Mouse (Mus musculus) mature B cell (primary cell): ENCODE data around the gene Brcc3.
"Not testable (repeated sequence)": the region's sequence is repeated elsewhere in the genome, so short reads cannot be mapped to it uniquely, and the experiment has no call there.

Experiments
- in situ Hi-C: fragments of 300-500 bp; cut with MboI; formaldehyde crosslinking; loops from 2 replicates; pipeline ENCODE4 v1.14.3; 2019

The Brcc3 gene

GRCm38 (mm10) chrX:75415936-75416785 lies at the start of gene Brcc3, which contains the start of the genes Cmc4 and Mtcp1:
Gene Brcc3, plus strand, starts transcription at chrX:75416628.
Gene Cmc4, minus strand, starts transcription at chrX:75416584.
Gene Mtcp1, minus strand, starts transcription at chrX:75416588.
- in situ Hi-C loops: no loop called here

GRCm38 (mm10) chrX:75370197-75370596 lies 46.2 kb upstream of the Brcc3 start:
- in situ Hi-C loops: no loop called here

- in situ Hi-C loops: no loop called here
These were observed 43.6 kb upstream of the Brcc3 start for GRCm38 (mm10) chrX:75372666-75373425.

- in situ Hi-C loops: no loop called here
These were observed 39.6 kb upstream of the Brcc3 start for GRCm38 (mm10) chrX:75376815-75377214.

GRCm38 (mm10) chrX:75381176-75381575 lies 35.3 kb upstream of the Brcc3 start:
- in situ Hi-C loops: no loop called here

- in situ Hi-C loops: no loop called here
These were observed 34.7 kb upstream of the Brcc3 start for GRCm38 (mm10) chrX:75381699-75382098.

- in situ Hi-C loops: no loop called here
These were observed 34.1 kb upstream of the Brcc3 start, which contains the start of the genes Fundc2 and F8 for GRCm38 (mm10) chrX:75382195-75382771. Gene Fundc2, plus strand, starts transcription at chrX:75382399. Gene F8, minus strand, starts transcription at chrX:75382615.

GRCm38 (mm10) chrX:75399471-75399870 lies 17.0 kb upstream of the Brcc3 start:
- in situ Hi-C loops: no loop called here

GRCm38 (mm10) chrX:75402668-75403067 lies 13.8 kb upstream of the Brcc3 start:
- in situ Hi-C loops: no loop called here

GRCm38 (mm10) chrX:75403350-75403749 lies 13.1 kb upstream of the Brcc3 start:
- in situ Hi-C loops: no loop called here

GRCm38 (mm10) chrX:75409711-75410110 lies 6.7 kb upstream of the Brcc3 start:
- in situ Hi-C loops: no loop called here

- in situ Hi-C loops: no loop called here
These were observed 38.2 kb downstream of the Brcc3 start for GRCm38 (mm10) chrX:75454597-75454996.

- in situ Hi-C loops: not testable (repeated sequence)
These were observed 58.8 kb downstream of the Brcc3 start for GRCm38 (mm10) chrX:75475182-75475644.

GRCm38 (mm10) chrX:75489886-75490285 lies 73.5 kb downstream of the Brcc3 start:
- in situ Hi-C loops: no loop called here
